Mouse (Mus musculus) duodenum, adult 2 months (tissue): ENCODE measurements around the gene Liph. TPM values are rescaled to one million over a fixed set of nuclear protein-coding genes. Genes with fewer than 3 reads are reported as not detected.

ENCODE experiments used
- polyA plus RNA-seq: library from polyadenylated mRNA; depleted of rRNA; stranded (reverse); fragments of >200 nt; gene quantifications from 2 replicates; pipeline ENCODE4 v1.2.3, GENCODE M21; 2012; ENCODE audit warnings: low replicate concordance; rRNA removed

Liph gene
- polyA plus RNA-seq = 21.2 and 24.4 TPM in 2 replicates

DNA sequence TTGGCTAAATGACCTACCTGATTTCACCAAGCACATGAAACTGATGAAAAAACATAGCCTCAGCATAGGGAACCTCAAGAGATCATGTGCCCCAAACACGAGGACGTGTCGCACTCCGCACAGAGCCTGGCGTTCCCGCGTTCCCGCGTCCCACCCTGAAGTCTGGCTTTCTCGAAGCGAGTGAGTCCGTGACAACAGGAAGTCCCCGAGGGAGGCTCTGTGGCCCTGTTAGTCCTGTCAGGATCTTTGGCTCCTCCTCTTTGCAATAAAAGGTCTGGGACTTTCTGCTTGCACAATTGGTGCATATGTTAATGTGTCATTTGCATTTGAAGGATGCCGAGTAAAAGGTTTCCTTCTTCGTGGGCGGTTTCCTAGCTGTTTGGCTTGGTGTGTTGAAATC lies at the start of gene Liph:
Gene Liph, minus strand, starts transcription at position 360 of the 400 bp plus-strand sequence.

GRCm38 (mm10) chr16:22009099-22009584 lies 13.7 kb upstream of the Liph start, which contains the start of gene Senp2:
Gene Senp2 (plus strand): TSS chr16:22009484.

GRCm38 (mm10) chr16:21946761-21947715 lies 48.4 kb downstream of the Liph start, which contains the start of gene Tmem41a:
Gene Tmem41a (minus strand): TSS chr16:21947552.

Other genes starting within 250 kb of the Liph start
- 17.6 and 25.4 TPM in 2 replicates for gene Ehhadh, start 207.9 kb downstream of the Liph start, polyA plus RNA-seq
- gene Map3k13, start 201.3 kb downstream of the Liph start, polyA plus RNA-seq = 5.3 and 5.7 TPM in 2 replicates
- gene Tmem41a, start 48.1 kb downstream of the Liph start, polyA plus RNA-seq = 42.1 and 125 TPM in 2 replicates
- gene Senp2, start 13.8 kb upstream of the Liph start, polyA plus RNA-seq = 2.7 and 4.1 TPM in 2 replicates
- 4.6 and 7.1 TPM in 2 replicates for gene Igf2bp2, start 167.6 kb upstream of the Liph start, polyA plus RNA-seq